Mouse (Mus musculus): ENCODE measurements around the gene Cxcl5. TPM values are rescaled to one million over a fixed set of nuclear protein-coding genes. Genes with fewer than 3 reads are reported as not detected.
A peak's percentile ranks its signal among the peaks of the same experiment; 100 is the strongest.
"Not testable (repeated sequence)": the region's sequence is repeated elsewhere in the genome, so short reads cannot be mapped to it uniquely, and the experiment has no call there.

Gene Cxcl5
- polyA plus RNA-seq, 1 experiment from 2014 or later, result not detected

GRCm38 (mm10) chr5:90785659-90786588, 26.8 kb downstream of the Cxcl5 start, which contains the start of gene Cxcl3:
TSS of gene Cxcl3 (plus strand) at chr5:90786103.
- Histone ChIP-seq H3K4me2 (peak within 1 kb of the TSS; percentile 81), H3K27ac (no peak within 1 kb of the TSS), H3K27me3 (peaks cover 12% of the 10 kb centered on the region; the same call in 1 of the 2 replicates), H3K4me3 (replicated peaks) (peak within 1 kb of the TSS; percentile 38), H3K4me1 (replicated peaks) (peaks cover 19% of the 10 kb centered on the region), H3K9ac (replicated peaks) (0 out of 2 replicates have a peak within 1 kb of the TSS, but pooled peaks have one; percentile 23), H3K36me3 (no peaks in the 10 kb centered on the region), H3K9me3 (no peaks in the 10 kb centered on the region)
- WGBS, result 16% methylated on average over 26 of the region's 26 CpGs
- peak; percentile 79 for ATAC-seq (ENCODE audit: insufficient number of reproducible peaks, insufficient read depth, low FRiP score, low TSS enrichment, low read depth)

GRCm38 (mm10) chr5:90788114-90788513, 29.0 kb downstream of the Cxcl5 start:
- Histone ChIP-seq H3K36me3 (no peaks in the 10 kb centered on the region), H3K27me3 (peaks cover 12% of the 10 kb centered on the region; the same call in 1 of the 2 replicates), H3K4me3 (replicated peaks) (no peak overlapping the region), H3K4me2 (no peak overlapping the region), H3K27ac (no peak overlapping the region), H3K9ac (replicated peaks) (no peak overlapping the region), H3K9me3 (no peaks in the 10 kb centered on the region), H3K4me1 (replicated peaks) (peaks cover 19% of the 10 kb centered on the region)
- 76% methylated on average over 4 of the region's 4 CpGs for WGBS
- no peak for ATAC-seq (ENCODE audit: insufficient number of reproducible peaks, insufficient read depth, low FRiP score, low TSS enrichment, low read depth)

- Histone ChIP-seq H3K9me3 (no peaks in the 10 kb centered on the region), H3K27me3 (peaks cover 12% of the 10 kb centered on the region; the same call in 1 of the 2 replicates), H3K9ac (replicated peaks) (no peak overlapping the region), H3K27ac (peak overlapping the region; percentile 64), H3K4me1 (replicated peaks) (peaks cover 19% of the 10 kb centered on the region), H3K4me2 (peak overlapping the region; percentile 40), H3K36me3 (no peaks in the 10 kb centered on the region), H3K4me3 (replicated peaks) (no peak overlapping the region)
- whole genome bisulfite sequencing, result 55% methylated on average over 11 of the region's 11 CpGs
- no peak for ATAC-seq (ENCODE audit: insufficient number of reproducible peaks, insufficient read depth, low FRiP score, low TSS enrichment, low read depth)
Observed at GRCm38 (mm10) chr5:90789306-90790073, 30.3 kb downstream of the Cxcl5 start.

DNA sequence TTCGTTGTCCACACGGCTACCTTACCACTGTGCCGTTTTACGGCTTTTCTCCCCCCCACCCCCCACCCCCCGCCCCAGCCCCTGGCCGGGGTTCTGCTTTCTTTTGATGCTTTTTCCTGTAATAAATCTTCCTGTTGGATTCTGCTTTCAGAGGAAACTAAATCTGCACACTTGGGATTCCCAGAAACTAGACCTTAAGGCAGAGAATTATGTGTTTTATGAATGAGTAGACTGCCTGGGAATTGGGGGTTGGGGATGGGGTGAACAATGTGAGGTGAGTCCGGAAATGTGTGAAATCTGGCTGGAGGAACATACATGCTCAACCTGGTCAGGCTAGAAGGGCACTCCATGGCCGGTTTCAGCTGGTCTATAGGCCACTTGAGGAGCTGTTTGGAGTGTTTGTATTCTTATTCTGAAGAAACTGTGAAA, 30.9 kb downstream of the Cxcl5 start:
- Histone ChIP-seq H3K27me3 (peaks cover 8% of the 10 kb centered on the region; the same call in 1 of the 2 replicates), H3K9ac (replicated peaks) (no peak overlapping the region), H3K27ac (peak overlapping the region; percentile 64), H3K36me3 (no peaks in the 10 kb centered on the region), H3K4me1 (replicated peaks) (peaks cover 19% of the 10 kb centered on the region), H3K4me3 (replicated peaks) (no peak overlapping the region), H3K9me3 (no peaks in the 10 kb centered on the region), H3K4me2 (peak overlapping the region; percentile 40)
- whole genome bisulfite sequencing, result 8% methylated on average over 8 of the region's 8 CpGs
- ATAC-seq (ENCODE audit: insufficient number of reproducible peaks, insufficient read depth, low FRiP score, low TSS enrichment, low read depth), result peak; percentile 71

DNA sequence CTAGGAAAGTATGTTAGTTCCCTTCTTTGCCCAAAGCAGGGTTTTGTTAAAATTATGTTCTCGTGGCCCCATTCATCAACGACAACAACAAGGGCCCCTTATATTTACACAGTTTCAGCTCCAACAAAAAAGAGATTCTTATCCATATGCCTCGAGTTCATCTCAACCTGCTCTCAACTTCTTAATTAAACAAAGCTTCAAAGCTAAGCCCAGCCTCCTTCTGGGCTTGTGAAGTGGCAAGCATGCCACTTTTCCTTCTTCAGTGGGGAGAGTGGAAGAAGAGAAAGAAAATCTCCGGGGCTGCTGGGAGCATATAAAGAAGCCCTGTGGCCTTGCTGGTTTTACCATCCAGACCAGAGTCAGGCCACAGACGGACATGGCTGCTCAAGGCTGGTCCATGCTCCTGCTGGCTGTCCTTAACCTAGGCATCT, 35.0 kb downstream of the Cxcl5 start, which contains the start of gene Cxcl15:
Gene Cxcl15 (plus strand): TSS at position 340 of the 431 bp plus-strand sequence.
- H3K9me3 ChIP-seq, result no peaks in the 10 kb centered on the region
- H3K4me3 ChIP-seq (replicated peaks), result no peak within 1 kb of the TSS
- no peak within 1 kb of the TSS for H3K4me2 ChIP-seq
- no peak within 1 kb of the TSS for H3K27ac ChIP-seq
- no peak for ATAC-seq (ENCODE audit: insufficient number of reproducible peaks, insufficient read depth, low FRiP score, low TSS enrichment, low read depth)
- H3K36me3 ChIP-seq, result no peaks in the 10 kb centered on the region
- H3K9ac ChIP-seq (replicated peaks), result no peak within 1 kb of the TSS
- WGBS, result 75% methylated on average over 5 of the region's 5 CpGs
- no peaks in the 10 kb centered on the region for H3K27me3 ChIP-seq
- peaks cover 13% of the 10 kb centered on the region for H3K4me1 ChIP-seq (replicated peaks)

GRCm38 (mm10) chr5:90795392-90795791, 36.2 kb downstream of the Cxcl5 start:
- not testable (repeated sequence) for H3K9ac ChIP-seq (replicated peaks); ATAC-seq (ENCODE audit: insufficient number of reproducible peaks, insufficient read depth, low FRiP score, low TSS enrichment, low read depth); H3K4me3 ChIP-seq (replicated peaks); H3K36me3 ChIP-seq; H3K4me2 ChIP-seq; H3K4me1 ChIP-seq (replicated peaks); H3K9me3 ChIP-seq; H3K27ac ChIP-seq; H3K27me3 ChIP-seq
- WGBS, result 89% methylated on average over 2 of the region's 2 CpGs

DNA sequence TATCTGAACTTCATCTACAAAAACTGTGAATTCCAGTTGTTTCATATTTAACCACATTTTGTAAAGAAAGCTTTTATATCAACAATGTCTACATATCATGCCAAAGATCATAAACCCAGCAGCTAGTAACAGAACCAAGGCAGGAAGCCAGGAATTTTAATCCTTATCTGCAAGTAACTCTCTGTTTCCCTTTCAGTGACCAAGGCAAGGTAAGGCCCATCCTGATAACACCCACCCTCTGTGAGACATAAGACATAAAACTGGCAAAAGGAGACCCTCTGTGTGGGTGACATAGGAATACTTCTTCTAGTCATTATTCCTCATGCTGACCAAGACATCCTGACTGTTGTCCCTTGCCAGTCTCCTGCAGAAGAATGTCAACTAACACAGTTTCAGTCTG, 45.4 kb downstream of the Cxcl5 start:
- Histone ChIP-seq H3K4me1 (replicated peaks) (no peaks in the 10 kb centered on the region), H3K4me3 (replicated peaks) (no peak overlapping the region), H3K9me3 (no peaks in the 10 kb centered on the region), H3K4me2 (no peak overlapping the region), H3K9ac (replicated peaks) (no peak overlapping the region), H3K27me3 (no peaks in the 10 kb centered on the region), H3K27ac (no peak overlapping the region), H3K36me3 (no peaks in the 10 kb centered on the region)
- no peak for ATAC-seq (ENCODE audit: insufficient number of reproducible peaks, insufficient read depth, low FRiP score, low TSS enrichment, low read depth)

- H3K9me3 ChIP-seq, result no peaks in the 10 kb centered on the region
- no peak overlapping the region for H3K27ac ChIP-seq
- no peak overlapping the region for H3K9ac ChIP-seq (replicated peaks)
- H3K4me2 ChIP-seq, result no peak overlapping the region
- H3K27me3 ChIP-seq, result no peaks in the 10 kb centered on the region
- no peak for ATAC-seq (ENCODE audit: insufficient number of reproducible peaks, insufficient read depth, low FRiP score, low TSS enrichment, low read depth)
- no peaks in the 10 kb centered on the region for H3K4me1 ChIP-seq (replicated peaks)
- no peak overlapping the region for H3K4me3 ChIP-seq (replicated peaks)
- no peaks in the 10 kb centered on the region for H3K36me3 ChIP-seq
Observed at GRCm38 (mm10) chr5:90806050-90806449, 46.9 kb downstream of the Cxcl5 start.

- Histone ChIP-seq H3K27ac (no peak overlapping the region), H3K9ac (replicated peaks) (no peak overlapping the region), H3K4me2 (no peak overlapping the region), H3K36me3 (no peaks in the 10 kb centered on the region), H3K27me3 (no peaks in the 10 kb centered on the region), H3K9me3 (no peaks in the 10 kb centered on the region), H3K4me3 (replicated peaks) (no peak overlapping the region), H3K4me1 (replicated peaks) (no peaks in the 10 kb centered on the region)
- no peak for ATAC-seq (ENCODE audit: insufficient number of reproducible peaks, insufficient read depth, low FRiP score, low TSS enrichment, low read depth)
- WGBS, result 86% methylated on average over 3 of the region's 3 CpGs
Observed at GRCm38 (mm10) chr5:90807176-90807950, 48.2 kb downstream of the Cxcl5 start.

Data from limb, embryonic 12.5 days (tissue).